Mouse (Mus musculus): Measurements from ENCODE around the gene Meaf6.

GRCm38 (mm10) chr4:125101334-125101733 lies 16.4 kb downstream of the Meaf6 start:
- TF ChIP-seq CTCF (IDR thresholded peaks at IDR 0.05; ENCODE audit: insufficient read depth, low read length) (no peak), POLR2A (IDR thresholded peaks at IDR 0.05; ENCODE audit: borderline replicate concordance, extremely low read depth, low read depth, low read length) (no peak)
